Mouse (Mus musculus) hindbrain, embryonic 13.5 days (tissue): ENCODE measurements around the gene Foxm1. TPM values are rescaled to one million over a fixed set of nuclear protein-coding genes. Genes with fewer than 3 reads are reported as not detected.

Source experiments
- ATAC-seq: fragments of 200-750 bp; cut with Nextera tagmentation; 2 replicates; pipeline ENCODE4 v1.8.0; 2017; ENCODE audit warnings: moderate TSS enrichment; ENCODE audit not compliant: low FRiP score
- H3K27ac ChIP-seq: fragments of 300-500 bp; sonication (generic); 2 replicates; pipeline ENCODE4 v1.5.1; 2015; ENCODE audit warnings: inconsistent platforms, mild to moderate bottlenecking, moderate library complexity
- H3K27me3 ChIP-seq: fragments of 300-500 bp; sonication (generic); 2 replicates; pipeline ENCODE4 v1.6.1; 2015; ENCODE audit warnings: mild to moderate bottlenecking, inconsistent platforms
- H3K36me3 ChIP-seq: fragments of 300-500 bp; sonication (generic); 2 replicates; pipeline ENCODE4 v1.6.1; 2015; ENCODE audit warnings: mild to moderate bottlenecking, inconsistent platforms
- H3K4me1 ChIP-seq: fragments of 300-500 bp; sonication (generic); replicated peaks from 2 replicates; pipeline ENCODE4 v1.6.1; 2015; ENCODE audit warnings: inconsistent platforms
- H3K4me2 ChIP-seq: fragments of 300-500 bp; sonication (generic); 2 replicates; pipeline ENCODE4 v1.6.1; 2015; ENCODE audit warnings: inconsistent platforms, mild to moderate bottlenecking, moderate library complexity
- H3K4me3 ChIP-seq: fragments of 300-500 bp; sonication (generic); 2 replicates; pipeline ENCODE4 v1.5.1; 2015; ENCODE audit warnings: mild to moderate bottlenecking, inconsistent platforms
- H3K9ac ChIP-seq: fragments of 300-500 bp; sonication (generic); 2 replicates; pipeline ENCODE4 v1.6.1; 2015; ENCODE audit warnings: mild to moderate bottlenecking, inconsistent platforms
- H3K9me3 ChIP-seq: fragments of 300-500 bp; sonication (generic); 2 replicates; pipeline ENCODE4 v1.6.1; 2016; ENCODE audit warnings: inconsistent platforms
- WGBS: fragments of 180-500 bp; shearing (Covaris S2); methylation state at CpG from one replicate; pipeline ENCODE4 v1.1.7; 2015; 5-methylcytosine and 5-hydroxymethylcytosine counted together
- polyA plus RNA-seq: library from polyadenylated mRNA; unstranded; fragments of >200 nt; fragmentation: Nextera tagmentation; extraction: Ambion mirVana; gene quantifications from 2 replicates; pipeline ENCODE4 v1.2.1, GENCODE M21; 2015

Gene Foxm1
- polyA plus RNA-seq, 1 experiment from 2014 or later, result 8.7 TPM

- Histone ChIP-seq H3K9ac (peak overlapping the region; percentile 88), H3K36me3 (peaks cover 36% of the 10 kb centered on the region), H3K27me3 (no peaks in the 10 kb centered on the region), H3K4me1 (peaks cover 40% of the 10 kb centered on the region), H3K4me2 (peak overlapping the region; percentile 78), H3K27ac (peak overlapping the region; percentile 93), H3K4me3 (peak overlapping the region; percentile 74), H3K9me3 (no peaks in the 10 kb centered on the region)
- under 1% methylated on average over 28 of the region's 28 CpGs for WGBS
- ATAC-seq, result peak; percentile 82
Measured at GRCm38 (mm10) chr6:128355201-128355681, 7.5 kb upstream of the Foxm1 start.

- WGBS, result 0% methylated on average over 41 of the region's 42 CpGs
Measured at GRCm38 (mm10) chr6:128355726-128356416, 6.9 kb upstream of the Foxm1 start, which contains the start of gene Tulp3. TSS of gene Tulp3 (minus strand) at chr6:128355851.

GRCm38 (mm10) chr6:128358999-128359398, 3.8 kb upstream of the Foxm1 start:
- no peak overlapping the region for H3K4me2 ChIP-seq
- no peak overlapping the region for H3K27ac ChIP-seq
- peaks cover 23% of the 10 kb centered on the region for H3K36me3 ChIP-seq
- no peak for ATAC-seq
- H3K4me1 ChIP-seq, result peaks cover 49% of the 10 kb centered on the region
- H3K4me3 ChIP-seq, result no peak overlapping the region
- H3K27me3 ChIP-seq, result no peaks in the 10 kb centered on the region
- 9% methylated on average over 2 of the region's 2 CpGs for WGBS
- peak overlapping the region; percentile 19; the same call in 1 of the 2 replicates for H3K9ac ChIP-seq
- H3K9me3 ChIP-seq, result no peaks in the 10 kb centered on the region

More at GRCm38 (mm10) chr6:128355726-128356416, 6.9 kb upstream of the Foxm1 start, which contains the start of gene Tulp3:
- Histone ChIP-seq H3K4me2 (peak within 1 kb of the TSS; percentile 78), H3K9me3 (no peaks in the 10 kb centered on the region), H3K36me3 (peaks cover 30% of the 10 kb centered on the region), H3K4me3 (peak within 1 kb of the TSS; percentile 74), H3K4me1 (peaks cover 45% of the 10 kb centered on the region), H3K9ac (peak within 1 kb of the TSS; percentile 88), H3K27me3 (no peaks in the 10 kb centered on the region), H3K27ac (peak within 1 kb of the TSS; percentile 93)
- ATAC-seq, result peak; percentile 99

GRCm38 (mm10) chr6:128361901-128362300, 866 bp upstream of the Foxm1 start:
- peak overlapping the region; percentile 67 for H3K4me3 ChIP-seq
- no peaks in the 10 kb centered on the region for H3K27me3 ChIP-seq
- 18% methylated on average over 9 of the region's 9 CpGs for WGBS
- no peak for ATAC-seq
- H3K9ac ChIP-seq, result peak overlapping the region; percentile 82
- H3K36me3 ChIP-seq, result peaks cover 26% of the 10 kb centered on the region
- no peaks in the 10 kb centered on the region for H3K9me3 ChIP-seq
- H3K4me1 ChIP-seq, result peaks cover 40% of the 10 kb centered on the region
- peak overlapping the region; percentile 99 for H3K4me2 ChIP-seq
- H3K27ac ChIP-seq, result peak overlapping the region; percentile 86

- under 1% methylated on average over 44 of the region's 46 CpGs for WGBS
- H3K9ac ChIP-seq, result peak overlapping the region; percentile 82
- ATAC-seq, result peak; percentile 78
Measured at GRCm38 (mm10) chr6:128363007-128363825, 449 bp downstream of the Foxm1 start.

GRCm38 (mm10) chr6:128364721-128365120, 2.0 kb downstream of the Foxm1 start:
- Histone ChIP-seq H3K9ac (no peak overlapping the region), H3K4me1 (peaks cover 32% of the 10 kb centered on the region), H3K27me3 (no peaks in the 10 kb centered on the region), H3K9me3 (no peaks in the 10 kb centered on the region), H3K4me3 (no peak overlapping the region), H3K4me2 (no peak overlapping the region), H3K36me3 (peaks cover 10% of the 10 kb centered on the region), H3K27ac (no peak overlapping the region)
- 75% methylated on average over 6 of the region's 6 CpGs for WGBS
- ATAC-seq, result no peak

More at GRCm38 (mm10) chr6:128363007-128363825, 449 bp downstream of the Foxm1 start:
- H3K9me3 ChIP-seq, result no peaks in the 10 kb centered on the region
- H3K4me1 ChIP-seq, result peaks cover 40% of the 10 kb centered on the region
- H3K36me3 ChIP-seq, result peaks cover 13% of the 10 kb centered on the region
- H3K4me2 ChIP-seq, result peak overlapping the region; percentile 99
- peak overlapping the region; percentile 86 for H3K27ac ChIP-seq
- peak overlapping the region; percentile 67 for H3K4me3 ChIP-seq
- no peaks in the 10 kb centered on the region for H3K27me3 ChIP-seq

GRCm38 (mm10) chr6:128366466-128366865, 3.7 kb downstream of the Foxm1 start:
- H3K27me3 ChIP-seq, result no peaks in the 10 kb centered on the region
- peaks cover 16% of the 10 kb centered on the region for H3K4me1 ChIP-seq
- no peak overlapping the region for H3K27ac ChIP-seq
- ATAC-seq, result no peak
- no peak overlapping the region for H3K9ac ChIP-seq
- H3K36me3 ChIP-seq, result peaks cover 23% of the 10 kb centered on the region
- no peak overlapping the region for H3K4me3 ChIP-seq
- no peak overlapping the region for H3K4me2 ChIP-seq
- H3K9me3 ChIP-seq, result no peaks in the 10 kb centered on the region
- WGBS, result 97% methylated on average over 5 of the region's 5 CpGs

- 91% methylated on average over 5 of the region's 5 CpGs for WGBS
Measured at GRCm38 (mm10) chr6:128370040-128370439, 7.3 kb downstream of the Foxm1 start.

GRCm38 (mm10) chr6:128375192-128375591, 12.4 kb downstream of the Foxm1 start, which contains the start of the genes Tex52 and Gm44596:
TSS of gene Tex52 (plus strand) at chr6:128375456.
TSS of gene Gm44596 (plus strand) at chr6:128375503.
- Histone ChIP-seq H3K9me3 (no peaks in the 10 kb centered on the region), H3K4me1 (peaks cover 16% of the 10 kb centered on the region), H3K36me3 (peaks cover 29% of the 10 kb centered on the region), H3K9ac (peak within 1 kb of the TSS; percentile 15; the same call in 1 of the 2 replicates), H3K27ac (peak within 1 kb of the TSS; percentile 55; the same call in 1 of the 2 replicates), H3K27me3 (no peaks in the 10 kb centered on the region), H3K4me3 (no peak within 1 kb of the TSS), H3K4me2 (no peak within 1 kb of the TSS)
- peak; percentile 77 for ATAC-seq
- 17% methylated on average over 6 of the region's 6 CpGs for WGBS

More at GRCm38 (mm10) chr6:128370040-128370439, 7.3 kb downstream of the Foxm1 start:
- no peak overlapping the region for H3K4me2 ChIP-seq
- H3K4me1 ChIP-seq, result peaks cover 13% of the 10 kb centered on the region
- no peak for ATAC-seq
- H3K9ac ChIP-seq, result no peak overlapping the region
- no peak overlapping the region for H3K27ac ChIP-seq
- no peak overlapping the region for H3K4me3 ChIP-seq
- no peaks in the 10 kb centered on the region for H3K9me3 ChIP-seq
- peaks cover 42% of the 10 kb centered on the region for H3K36me3 ChIP-seq
- H3K27me3 ChIP-seq, result no peaks in the 10 kb centered on the region

- Histone ChIP-seq H3K27ac (no peak overlapping the region), H3K4me1 (peaks cover 16% of the 10 kb centered on the region), H3K9me3 (no peaks in the 10 kb centered on the region)
Measured at GRCm38 (mm10) chr6:128376371-128377085, 13.8 kb downstream of the Foxm1 start.

GRCm38 (mm10) chr6:128379636-128380035, 16.9 kb downstream of the Foxm1 start:
- no peak overlapping the region for H3K4me3 ChIP-seq
- H3K4me1 ChIP-seq, result peaks cover 7% of the 10 kb centered on the region
- H3K27me3 ChIP-seq, result no peaks in the 10 kb centered on the region
- H3K9me3 ChIP-seq, result no peaks in the 10 kb centered on the region
- no peaks in the 10 kb centered on the region for H3K36me3 ChIP-seq
- ATAC-seq, result no peak
- no peak overlapping the region for H3K4me2 ChIP-seq
- no peak overlapping the region for H3K27ac ChIP-seq
- WGBS, result 87% methylated on average over 16 of the region's 16 CpGs
- no peak overlapping the region for H3K9ac ChIP-seq

More at GRCm38 (mm10) chr6:128376371-128377085, 13.8 kb downstream of the Foxm1 start:
- no peaks in the 10 kb centered on the region for H3K27me3 ChIP-seq
- WGBS, result 89% methylated on average over 17 of the region's 17 CpGs
- peaks cover 19% of the 10 kb centered on the region for H3K36me3 ChIP-seq
- H3K4me3 ChIP-seq, result no peak overlapping the region
- H3K4me2 ChIP-seq, result no peak overlapping the region
- no peak for ATAC-seq
- H3K9ac ChIP-seq, result no peak overlapping the region
